Mouse (Mus musculus) C2C12 (cell line): ENCODE measurements at regions not wholly inside any gene's neighbourhood (a gene's known extent, or its start where the extent isn't known, plus 50 kb on each side); places are given as distances from the start of the nearest gene placed in this dataset.
"Not testable (repeated sequence)": the region's sequence is repeated elsewhere in the genome, so short reads cannot be mapped to it uniquely, and the experiment has no call there.

Experiments
- H3K27me3 ChIP-seq: one replicate; pipeline ENCODE4 v1.6.1; 2011; ENCODE audit not compliant: control insufficient read depth, insufficient read depth, insufficient read length
- H3K36me3 ChIP-seq: one replicate; pipeline ENCODE4 v1.6.1; 2011; ENCODE audit not compliant: control insufficient read depth, insufficient read depth
- H3K4me3 ChIP-seq: one replicate; pipeline ENCODE4 v1.5.1; 2011; ENCODE audit warnings: mild to moderate bottlenecking, control low read depth; ENCODE audit not compliant: poor library complexity, insufficient read depth, severe bottlenecking
- H3K79me2 ChIP-seq: one replicate; pipeline ENCODE4 v1.6.1; 2011; ENCODE audit not compliant: control insufficient read depth, insufficient read depth
- H3K79me3 ChIP-seq: one replicate; pipeline ENCODE4 v1.6.1; 2011; ENCODE audit warnings: low read depth, control low read depth
- H3ac ChIP-seq: one replicate; pipeline ENCODE3; 2011; ENCODE audit warnings: low read depth; ENCODE audit not compliant: control insufficient read depth, insufficient read length
- CEBPB ChIP-seq: IDR thresholded peaks from one replicate; pipeline ENCODE4 v1.6.1; 2011; ENCODE audit warnings: low read depth, mild to moderate bottlenecking, control low read depth, moderate library complexity
- CTCF ChIP-seq: IDR thresholded peaks from one replicate; pipeline ENCODE4 v1.5.1; 2011; ENCODE audit not compliant: control insufficient read depth, insufficient read depth, insufficient read length
- FOSL1 ChIP-seq: IDR thresholded peaks from one replicate; pipeline ENCODE4 v1.8.0; 2011; ENCODE audit warnings: mild to moderate bottlenecking, low read length; ENCODE audit not compliant: poor library complexity, insufficient read depth, severe bottlenecking
- MAX ChIP-seq: IDR thresholded peaks from one replicate; pipeline ENCODE4 v1.6.1; 2011; ENCODE audit warnings: mild to moderate bottlenecking, control low read depth
- MYOD1 ChIP-seq: IDR thresholded peaks from one replicate; pipeline ENCODE4 v1.6.1; 2011; ENCODE audit warnings: low read depth; ENCODE audit not compliant: control insufficient read depth, insufficient read length
- MYOG ChIP-seq: IDR thresholded peaks from one replicate; pipeline ENCODE4 v1.6.1; 2011; ENCODE audit not compliant: control insufficient read depth, insufficient read length; ENCODE audit errors: extremely low read depth
- USF1 ChIP-seq: IDR thresholded peaks from one replicate; pipeline ENCODE4 v1.6.1; 2011; ENCODE audit warnings: low read depth, mild to moderate bottlenecking, control low read depth, moderate library complexity

DNA sequence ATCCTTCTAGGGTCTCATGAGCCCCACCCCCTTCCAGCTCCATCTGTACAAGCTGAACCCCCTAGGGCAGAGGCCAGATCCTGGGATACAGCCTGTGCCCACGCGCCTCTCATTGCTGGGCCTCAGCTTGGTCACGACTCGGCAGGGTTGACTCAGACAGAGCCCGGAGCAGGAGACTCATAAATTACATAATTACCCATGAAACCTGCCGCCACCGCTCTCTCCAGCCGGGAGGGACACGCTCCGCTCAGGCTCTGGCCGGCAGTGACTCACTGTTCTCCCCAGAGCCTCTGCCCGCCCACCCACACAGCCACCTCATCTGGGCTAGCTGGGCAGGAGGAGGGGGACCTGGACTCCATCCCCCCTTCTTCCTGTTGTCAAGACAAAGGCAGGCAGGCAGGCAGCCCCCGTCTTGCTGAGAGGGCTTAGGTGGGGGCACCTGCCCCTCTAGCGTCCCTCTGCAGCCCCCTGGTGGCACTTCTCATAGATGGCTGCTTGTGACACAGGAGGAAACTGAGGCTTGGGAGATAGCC lies 149.6 kb upstream of the Rtl1 start:
- Histone ChIP-seq H3K4me3 (no peak overlapping the region), H3K36me3 (no peaks in the 10 kb centered on the region), H3K79me2 (no peaks in the 10 kb centered on the region), H3ac (no peak overlapping the region), H3K79me3 (no peaks in the 10 kb centered on the region), H3K27me3 (no peaks in the 10 kb centered on the region)
- TF ChIP-seq MYOD1 (peak; percentile 24), FOSL1 (peak; percentile 41), MAX (peak; percentile 23), CTCF (no peak)

DNA sequence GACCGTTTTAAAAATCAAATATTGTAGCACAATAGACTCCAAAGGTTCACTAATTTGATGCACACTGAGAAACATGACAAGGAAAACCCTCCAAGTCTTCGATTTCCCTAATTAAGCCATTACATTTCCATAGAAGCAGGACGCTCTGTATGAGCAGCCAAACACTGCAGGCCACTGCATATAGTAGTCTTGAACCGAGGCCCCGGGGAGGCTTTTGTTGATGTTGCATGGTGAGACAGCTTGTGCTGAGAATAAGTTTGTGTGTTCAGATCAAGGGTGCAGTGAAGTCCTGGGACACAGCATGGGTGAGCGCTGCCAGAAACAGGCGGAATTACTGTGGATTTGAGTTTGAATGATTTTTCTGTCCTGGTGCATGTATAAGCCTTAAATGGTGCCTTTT lies 154.9 kb upstream of the Rtl1 start:
- H3K27me3 ChIP-seq: no peaks in the 10 kb centered on the region
- H3K36me3 ChIP-seq: no peaks in the 10 kb centered on the region
- H3K79me3 ChIP-seq: no peaks in the 10 kb centered on the region
- TF ChIP-seq MYOD1 (no peak), CEBPB (no peak), CTCF (no peak), USF1 (no peak), MAX (no peak), MYOG (no peak), FOSL1 (no peak)
- H3ac ChIP-seq: no peak overlapping the region
- no peaks in the 10 kb centered on the region for H3K79me2 ChIP-seq
- H3K4me3 ChIP-seq: no peak overlapping the region

DNA sequence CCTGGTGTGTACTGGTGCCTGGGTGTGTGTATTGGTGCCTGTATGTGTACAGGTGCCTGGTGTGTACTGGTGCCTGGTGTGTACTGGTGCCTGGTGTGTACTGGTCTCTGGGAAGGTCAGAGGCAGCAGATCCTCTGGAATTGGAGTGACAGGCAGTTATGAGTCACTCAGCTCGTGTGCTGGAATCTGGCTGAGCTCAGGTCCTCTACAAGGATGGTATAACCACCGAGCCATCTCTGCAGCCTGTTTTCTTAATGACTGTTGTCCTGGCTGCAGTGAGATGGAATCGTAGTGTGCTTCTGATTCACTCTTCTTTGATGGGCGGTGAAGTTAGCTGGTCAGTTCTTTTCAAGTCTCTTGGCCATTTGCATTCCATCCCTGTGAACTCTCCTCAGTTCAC lies 164.2 kb upstream of the Rtl1 start:
- Histone ChIP-seq H3K4me3 (no peak overlapping the region), H3K79me2 (no peaks in the 10 kb centered on the region), H3K27me3 (peaks cover 5% of the 10 kb centered on the region), H3K79me3 (no peaks in the 10 kb centered on the region), H3ac (no peak overlapping the region), H3K36me3 (no peaks in the 10 kb centered on the region)
- TF ChIP-seq FOSL1 (no peak), MAX (no peak), MYOD1 (no peak), CTCF (no peak), USF1 (no peak)

DNA sequence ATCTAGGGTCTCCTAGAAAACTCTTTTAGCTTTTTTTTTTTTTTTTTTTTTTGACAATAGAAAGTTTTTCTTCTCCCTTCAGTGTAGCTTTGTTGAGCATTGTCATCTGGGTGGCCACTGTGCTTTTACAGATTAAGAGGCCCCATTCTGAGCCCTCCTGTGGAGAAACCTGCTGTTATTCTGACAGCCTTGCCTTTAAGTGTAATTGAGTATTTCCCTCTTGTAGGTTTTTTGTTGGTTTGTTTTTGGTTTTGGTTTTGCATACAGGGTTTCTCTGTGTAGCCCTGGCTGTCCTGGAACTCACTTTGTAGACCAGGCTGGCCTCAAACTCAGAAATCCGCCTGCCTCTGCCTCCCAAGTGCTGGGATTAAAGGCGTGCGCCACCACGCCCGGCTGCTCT lies 166.5 kb upstream of the Rtl1 start:
- H3K27me3 ChIP-seq, H3K4me3 ChIP-seq, H3ac ChIP-seq, H3K36me3 ChIP-seq, H3K79me2 ChIP-seq, H3K79me3 ChIP-seq: not testable (repeated sequence)

DNA sequence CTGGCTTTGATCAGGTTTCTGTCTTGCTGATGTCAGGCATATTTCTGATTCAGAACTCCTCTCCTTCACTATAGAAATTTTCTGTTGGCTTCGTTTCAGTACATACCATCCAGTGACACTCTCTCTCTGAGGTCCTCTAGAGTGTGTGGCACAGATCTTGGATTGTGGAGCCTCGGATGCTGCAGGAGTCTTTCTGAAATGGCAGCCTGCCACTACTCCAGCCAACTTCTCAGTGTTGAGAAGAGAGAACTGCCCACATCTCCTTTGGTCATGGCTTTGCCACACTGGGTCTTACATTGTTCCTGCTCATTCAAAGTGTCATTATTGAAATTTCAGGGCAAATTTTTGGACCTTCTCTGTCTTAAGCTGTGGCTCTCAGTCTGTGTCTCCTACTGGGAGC lies 172.4 kb upstream of the Rtl1 start:
- no peak overlapping the region for H3ac ChIP-seq
- H3K36me3 ChIP-seq: no peaks in the 10 kb centered on the region
- no peaks in the 10 kb centered on the region for H3K79me2 ChIP-seq
- TF ChIP-seq FOSL1 (no peak), MAX (no peak), USF1 (no peak), MYOD1 (no peak), MYOG (no peak), CTCF (no peak), CEBPB (no peak)
- H3K27me3 ChIP-seq: no peaks in the 10 kb centered on the region
- H3K4me3 ChIP-seq: no peak overlapping the region
- H3K79me3 ChIP-seq: no peaks in the 10 kb centered on the region

DNA sequence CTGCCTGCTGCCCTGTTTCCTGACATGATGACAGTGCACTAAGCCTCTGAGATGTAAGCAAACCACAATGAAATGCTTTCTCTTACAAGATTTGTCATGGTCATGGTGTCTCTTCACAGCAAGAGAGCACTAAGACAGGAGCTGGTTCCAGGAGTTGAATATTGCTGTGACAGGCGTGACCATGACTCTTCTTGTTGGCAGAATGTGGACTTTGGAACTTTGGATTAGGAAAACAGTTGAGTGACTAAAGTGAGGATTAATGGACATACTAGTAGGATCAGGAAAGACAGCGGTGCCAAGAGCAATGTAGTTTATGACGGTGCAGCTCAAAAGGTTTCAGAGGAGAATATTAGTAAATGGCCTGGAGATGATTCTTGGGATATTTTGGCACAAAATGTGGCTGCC lies 173.8 kb upstream of the Rtl1 start:
- Histone ChIP-seq H3ac (no peak overlapping the region), H3K79me2 (no peaks in the 10 kb centered on the region), H3K4me3 (no peak overlapping the region), H3K79me3 (no peaks in the 10 kb centered on the region), H3K36me3 (no peaks in the 10 kb centered on the region), H3K27me3 (no peaks in the 10 kb centered on the region)
- TF ChIP-seq FOSL1: no peak
- TF ChIP-seq MYOD1: no peak
- no peak for TF ChIP-seq CTCF
- no peak for TF ChIP-seq USF1
- no peak for TF ChIP-seq MAX
- TF ChIP-seq MYOG: no peak
- no peak for TF ChIP-seq CEBPB
